Mouse (Mus musculus) heart, adult 2 months (tissue): ENCODE data around the gene Gpc1. TPM values are rescaled to one million over a fixed set of nuclear protein-coding genes. Genes with fewer than 3 reads are reported as not detected.

Experiments
- DNase-seq, 2 experiments: peaks; one replicate each; pipeline ENCODE4 v3.0.0; 2021
- H3K27ac ChIP-seq: fragments of 200-600 bp; 2 replicates; pipeline ENCODE4 v1.8.1; 2022
- H3K27me3 ChIP-seq: fragments of 200-500 bp; 2 replicates; pipeline ENCODE4 v1.6.1; 2012; ENCODE audit warnings: mild to moderate bottlenecking, low read length, inconsistent platforms, mixed read lengths; ENCODE audit not compliant: control insufficient read depth, insufficient read depth
- H3K36me3 ChIP-seq: fragments of 200-500 bp; 2 replicates; pipeline ENCODE4 v1.6.1; 2012; ENCODE audit warnings: low read length, inconsistent platforms; ENCODE audit not compliant: control insufficient read depth, insufficient read depth
- H3K4me1 ChIP-seq: fragments of 200-500 bp; 2 replicates; pipeline ENCODE4 v1.6.1; 2011; ENCODE audit warnings: low read length; ENCODE audit not compliant: control insufficient read depth, insufficient read depth
- H3K4me3 ChIP-seq: fragments of 200-600 bp; 2 replicates; pipeline ENCODE4 v1.8.1; 2022
- H3K79me2 ChIP-seq: fragments of 200-500 bp; replicated peaks from 2 replicates; pipeline ENCODE4 v1.6.1; 2012; ENCODE audit warnings: mild to moderate bottlenecking, inconsistent platforms, low read length, moderate library complexity, mixed read lengths; ENCODE audit not compliant: control insufficient read depth, insufficient read depth
- H3K9ac ChIP-seq: fragments of 200-500 bp; 2 replicates; pipeline ENCODE4 v1.6.1; 2012; ENCODE audit warnings: low read depth, mild to moderate bottlenecking, control low read depth, inconsistent platforms, low read length, mixed read lengths
- CTCF ChIP-seq: fragments of 200-600 bp; IDR thresholded peaks from 2 replicates; pipeline ENCODE4 v1.8.1; 2022; ENCODE audit warnings: antibody characterized with exemption, mild to moderate bottlenecking, moderate library complexity
- EP300 ChIP-seq: fragments of 200-500 bp; IDR thresholded peaks from 2 replicates; pipeline ENCODE4 v1.6.1; 2011; ENCODE audit warnings: low read depth, low read length, control low read depth; ENCODE audit not compliant: insufficient read depth
- POLR2A ChIP-seq: fragments of 200-500 bp; IDR thresholded peaks from 2 replicates; pipeline ENCODE4 v1.6.1; 2011; ENCODE audit warnings: mild to moderate bottlenecking, low read depth, low read length, control low read depth; ENCODE audit not compliant: insufficient read depth
- WGBS: fragments of 180-500 bp; shearing (Covaris S2); methylation state at CpG from one replicate; pipeline ENCODE4 v1.1.7; 2018; 5-methylcytosine and 5-hydroxymethylcytosine counted together
- intact Hi-C: fragments of 180-260 bp; cut with DNase I; formaldehyde crosslinking; loops from one replicate; pipeline ENCODE4 v1.15.1; 2025
- long read RNA-seq: library from polyadenylated mRNA; stranded (forward); transcript quantifications from one replicate; pipeline ENCODE4 v2.0.0, GENCODE M21; 2021
- polyA plus RNA-seq: library from polyadenylated mRNA; depleted of rRNA; stranded (reverse); fragments of >200 nt; gene quantifications from 2 replicates; pipeline ENCODE4 v1.2.3, GENCODE M21; 2012; rRNA removed
- total RNA-seq, 2 experiments: library from RNA; stranded (reverse); gene quantifications; 2 replicates each; pipeline ENCODE4 v1.2.3; 2021

Gene Gpc1
- 100 to 1,000 TPM; 428 to 505 TPM for total RNA-seq
- polyA plus RNA-seq: 249 and 279 TPM in 2 replicates
- long read RNA-seq, full-length matches to known transcripts: 754 of 899 reads
- long read RNA-seq, partial matches to known transcripts: 126 of 899 reads
- long read RNA-seq, other reads (novel, unspliced or antisense): 19 of 899 reads

GRCm38 (mm10) chr1:92831188-92832001, at the start of gene Gpc1:
TSS of gene Gpc1 (plus strand) at chr1:92831645.
- peak within 1 kb of the TSS; percentile 94 for H3K27ac ChIP-seq
- H3K36me3 ChIP-seq: no peaks in the 10 kb centered on the region
- peak; percentile 72 to 82 for DNase-seq
- 1% methylated on average over 58 of the region's 99 CpGs for WGBS
- H3K4me1 ChIP-seq: no peaks in the 10 kb centered on the region
- H3K9ac ChIP-seq: peak within 1 kb of the TSS; percentile 83
- TF ChIP-seq POLR2A (0 out of 2 replicates have a peak, but pooled peaks have one; percentile 25), EP300 (no peak)
- no peaks in the 10 kb centered on the region; the same call in 1 of the 2 replicates for H3K27me3 ChIP-seq
- H3K4me3 ChIP-seq: peak within 1 kb of the TSS; percentile 62
- intact Hi-C loops: loop anchor here (1.0 to 2.0 kb wide), 2 partner anchors 45 to 110 kb away; no protein-coding TSS in a partner anchor
- no peaks in the 10 kb centered on the region for H3K79me2 ChIP-seq

DNA sequence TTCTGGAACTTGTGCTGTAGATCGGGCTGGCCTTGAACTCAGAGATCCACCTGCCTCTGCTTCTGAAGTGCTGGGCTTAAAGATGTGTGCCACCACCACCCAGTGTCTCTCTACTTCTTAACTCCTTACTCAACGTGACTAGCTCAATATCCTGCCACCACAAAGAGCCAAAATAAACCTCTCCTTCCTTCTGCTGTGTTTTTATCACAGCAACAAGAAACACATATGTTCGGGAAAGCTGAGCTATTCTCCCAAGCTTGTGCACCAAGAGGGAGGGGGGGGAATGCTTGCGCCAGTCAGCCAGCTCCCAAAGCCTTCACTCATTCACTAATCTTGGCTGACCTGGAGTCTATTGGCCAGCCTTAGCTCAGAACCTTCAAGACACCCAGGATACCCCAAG, 49.6 kb upstream of the Gpc1 start:
- Histone ChIP-seq H3K27ac (no peak overlapping the region), H3K4me3 (no peak overlapping the region), H3K27me3 (no peaks in the 10 kb centered on the region), H3K79me2 (no peaks in the 10 kb centered on the region), H3K4me1 (peaks cover 2% of the 10 kb centered on the region; the same call in 1 of the 2 replicates), H3K36me3 (no peaks in the 10 kb centered on the region), H3K9ac (no peak overlapping the region)
- intact Hi-C loops: no loop called here
- no peak for DNase-seq
- TF ChIP-seq POLR2A (no peak), EP300 (no peak), CTCF (no peak)
- 61% methylated on average over 4 of the region's 4 CpGs for WGBS

GRCm38 (mm10) chr1:92782587-92782986, 48.9 kb upstream of the Gpc1 start:
- Histone ChIP-seq H3K27ac (no peak overlapping the region), H3K36me3 (no peaks in the 10 kb centered on the region), H3K4me1 (peaks cover 3% of the 10 kb centered on the region; the same call in 1 of the 2 replicates), H3K27me3 (no peaks in the 10 kb centered on the region), H3K4me3 (no peak overlapping the region), H3K79me2 (no peaks in the 10 kb centered on the region), H3K9ac (no peak overlapping the region)
- WGBS: 62% methylated on average over 6 of the region's 6 CpGs
- intact Hi-C loops: no loop called here
- DNase-seq: no peak
- TF ChIP-seq EP300 (no peak), POLR2A (no peak), CTCF (no peak)

- Histone ChIP-seq H3K27me3 (no peaks in the 10 kb centered on the region), H3K4me3 (no peak overlapping the region), H3K9ac (no peak overlapping the region), H3K79me2 (no peaks in the 10 kb centered on the region), H3K36me3 (no peaks in the 10 kb centered on the region), H3K27ac (peak overlapping the region; percentile 72), H3K4me1 (peaks cover 8% of the 10 kb centered on the region; the same call in 1 of the 2 replicates)
- no peak for TF ChIP-seq CTCF
- 0 out of 2 replicates have a peak, but pooled peaks have one; percentile 16 for TF ChIP-seq EP300
- TF ChIP-seq POLR2A: no peak
- DNase-seq: peak; percentile 58 to 77
- intact Hi-C loops: loop anchor here (2.0 to 5.0 kb wide), 2 partner anchors 46 to 90 kb away; no protein-coding TSS in a partner anchor
- WGBS: 50% methylated on average over 8 of the region's 8 CpGs
Measured at GRCm38 (mm10) chr1:92787221-92787620, 44.2 kb upstream of the Gpc1 start.

- H3K4me3 ChIP-seq: no peak overlapping the region
- no peaks in the 10 kb centered on the region for H3K79me2 ChIP-seq
- no peak for DNase-seq
- peaks cover 8% of the 10 kb centered on the region; the same call in 1 of the 2 replicates for H3K4me1 ChIP-seq
- no peaks in the 10 kb centered on the region for H3K36me3 ChIP-seq
- H3K9ac ChIP-seq: no peak overlapping the region
- H3K27me3 ChIP-seq: no peaks in the 10 kb centered on the region
- intact Hi-C loops: loop anchor here (5.0 kb wide), 1 partner anchor 91 kb away; no protein-coding TSS in a partner anchor
- H3K27ac ChIP-seq: no peak overlapping the region
- WGBS: 79% methylated on average over 7 of the region's 7 CpGs
- TF ChIP-seq CTCF (no peak), EP300 (no peak), POLR2A (no peak)
Measured at GRCm38 (mm10) chr1:92788049-92788448, 43.4 kb upstream of the Gpc1 start.
